Mouse (Mus musculus) cerebellum, adult 2 months (tissue): ENCODE measurements at regions not wholly inside any gene's neighbourhood (a gene's known extent, or its start where the extent isn't known, plus 50 kb on each side); places are given as distances from the start of the nearest gene placed in this dataset.

ENCODE experiments used
- DNase-seq, 2 experiments: peaks; one replicate each; pipeline ENCODE4 v3.0.0; 2021
- H3K27ac ChIP-seq: fragments of 200-500 bp; 2 replicates; pipeline ENCODE4 v1.5.1; 2012; ENCODE audit warnings: low read length, control low read depth, inconsistent platforms; ENCODE audit not compliant: insufficient read depth
- H3K27me3 ChIP-seq: fragments of 200-500 bp; 2 replicates; pipeline ENCODE4 v1.6.1; 2012; ENCODE audit warnings: inconsistent platforms, mild to moderate bottlenecking, low read length, moderate library complexity; ENCODE audit not compliant: control insufficient read depth, insufficient read depth
- H3K4me1 ChIP-seq: fragments of 200-500 bp; 2 replicates; pipeline ENCODE4 v1.6.1; 2011; ENCODE audit warnings: low read length; ENCODE audit not compliant: control insufficient read depth, insufficient read depth
- H3K4me3 ChIP-seq: fragments of 200-500 bp; replicated peaks from 2 replicates; pipeline ENCODE3; 2011; ENCODE audit warnings: mild to moderate bottlenecking, low read depth, low read length, control low read depth; ENCODE audit not compliant: insufficient read depth
- CTCF ChIP-seq: fragments of 200-500 bp; IDR thresholded peaks from 2 replicates; pipeline ENCODE4 v1.5.1; 2011; ENCODE audit warnings: low read depth, mild to moderate bottlenecking, control low read depth, low read length, moderate library complexity, borderline replicate concordance; ENCODE audit not compliant: insufficient read depth
- POLR2A ChIP-seq: fragments of 200-500 bp; IDR thresholded peaks from 2 replicates; pipeline ENCODE4 v1.6.1; 2011; ENCODE audit warnings: low read length, control low read depth, borderline replicate concordance; ENCODE audit not compliant: insufficient read depth
- WGBS: fragments of 180-500 bp; shearing (Covaris S2); methylation state at CpG from one replicate; pipeline ENCODE4 v1.1.7; 2018; 5-methylcytosine and 5-hydroxymethylcytosine counted together

- WGBS = 78% methylated on average over 2 of the region's 2 CpGs
- H3K4me3 ChIP-seq = no peak overlapping the region
- DNase-seq = no peak
- H3K27ac ChIP-seq = no peak overlapping the region
- TF ChIP-seq POLR2A = no peak
- no peak for TF ChIP-seq CTCF
- no peaks in the 10 kb centered on the region for H3K27me3 ChIP-seq
- H3K4me1 ChIP-seq = no peaks in the 10 kb centered on the region
These were observed 1588.7 kb upstream of the Got2 start for GRCm38 (mm10) chr8:97477098-97477457.

GRCm38 (mm10) chr8:97476430-97477097, 1588.2 kb upstream of the Got2 start:
- TF ChIP-seq CTCF = no peak
- TF ChIP-seq POLR2A = no peak
- no peak for DNase-seq
- no peak overlapping the region for H3K4me3 ChIP-seq
- no peaks in the 10 kb centered on the region for H3K4me1 ChIP-seq
- 79% methylated on average over 7 of the region's 7 CpGs for WGBS
- H3K27me3 ChIP-seq = no peaks in the 10 kb centered on the region
- H3K27ac ChIP-seq = no peak overlapping the region

- DNase-seq = no peak
- H3K27me3 ChIP-seq = no peaks in the 10 kb centered on the region
- TF ChIP-seq CTCF (no peak), POLR2A (no peak)
- WGBS = 78% methylated on average over 3 of the region's 3 CpGs
- H3K27ac ChIP-seq = no peak overlapping the region
- no peaks in the 10 kb centered on the region for H3K4me1 ChIP-seq
- H3K4me3 ChIP-seq = no peak overlapping the region
These were observed 1585.0 kb upstream of the Got2 start for GRCm38 (mm10) chr8:97473326-97473725.

GRCm38 (mm10) chr8:97461478-97461877, 1573.1 kb upstream of the Got2 start:
- Histone ChIP-seq H3K27ac (no peak overlapping the region), H3K27me3 (no peaks in the 10 kb centered on the region)
- TF ChIP-seq POLR2A = no peak
- no peak for TF ChIP-seq CTCF

GRCm38 (mm10) chr8:97447696-97448095, 1559.3 kb upstream of the Got2 start:
- WGBS = 14% methylated on average over 8 of the region's 8 CpGs
- TF ChIP-seq CTCF = no peak
- no peak for TF ChIP-seq POLR2A
- H3K27me3 ChIP-seq = no peaks in the 10 kb centered on the region
- no peak overlapping the region for H3K4me3 ChIP-seq
- DNase-seq = peak; percentile 18 to 51
- no peak overlapping the region for H3K27ac ChIP-seq
- H3K4me1 ChIP-seq = peaks cover 10% of the 10 kb centered on the region

More at GRCm38 (mm10) chr8:97461478-97461877, 1573.1 kb upstream of the Got2 start:
- no peak for DNase-seq
- Histone ChIP-seq H3K4me1 (no peaks in the 10 kb centered on the region), H3K4me3 (no peak overlapping the region)

GRCm38 (mm10) chr8:97441483-97441882, 1553.1 kb upstream of the Got2 start:
- TF ChIP-seq POLR2A (no peak), CTCF (no peak)
- no peak overlapping the region for H3K27ac ChIP-seq
- DNase-seq = no peak
- H3K4me3 ChIP-seq = no peak overlapping the region
- no peaks in the 10 kb centered on the region for H3K4me1 ChIP-seq
- WGBS = 23% methylated on average over 1 of the region's 1 CpGs
- H3K27me3 ChIP-seq = no peaks in the 10 kb centered on the region

GRCm38 (mm10) chr8:97433584-97433983, 1545.2 kb upstream of the Got2 start:
- no peak overlapping the region for H3K27ac ChIP-seq
- TF ChIP-seq CTCF = no peak
- no peak for TF ChIP-seq POLR2A
- no peak for DNase-seq
- H3K4me3 ChIP-seq = no peak overlapping the region
- 92% methylated on average over 5 of the region's 5 CpGs for WGBS
- no peaks in the 10 kb centered on the region for H3K27me3 ChIP-seq
- no peaks in the 10 kb centered on the region for H3K4me1 ChIP-seq

GRCm38 (mm10) chr8:97431467-97431866, 1543.1 kb upstream of the Got2 start:
- no peak for DNase-seq
- no peaks in the 10 kb centered on the region for H3K27me3 ChIP-seq
- no peak overlapping the region for H3K4me3 ChIP-seq
- H3K4me1 ChIP-seq = no peaks in the 10 kb centered on the region
- 46% methylated on average over 4 of the region's 4 CpGs for WGBS
- TF ChIP-seq CTCF = no peak
- no peak for TF ChIP-seq POLR2A
- H3K27ac ChIP-seq = no peak overlapping the region

GRCm38 (mm10) chr8:97422331-97422730, 1534.0 kb upstream of the Got2 start:
- DNase-seq = peak in 1 of 2 experiments; percentile 45
- WGBS = 6% methylated on average over 1 of the region's 1 CpGs
- Histone ChIP-seq H3K27ac (no peak overlapping the region), H3K4me1 (no peaks in the 10 kb centered on the region), H3K4me3 (no peak overlapping the region), H3K27me3 (no peaks in the 10 kb centered on the region; the same call in 1 of the 2 replicates)
- TF ChIP-seq POLR2A (no peak), CTCF (no peak)
